Mouse (Mus musculus): Measurements from ENCODE around the gene Tgfbr3. TPM values are rescaled to one million over a fixed set of nuclear protein-coding genes. Genes with fewer than 3 reads are reported as not detected.

Gene Tgfbr3
- polyA plus RNA-seq, 1 experiment from 2014 or later, result 23.8 TPM

GRCm38 (mm10) chr5:107183537-107183936 lies 105.9 kb downstream of the Tgfbr3 start:
- no peak overlapping the region for H3K9ac ChIP-seq
- DNase-seq (peak; percentile 64), ATAC-seq (ENCODE audit: insufficient read depth) (no peak)
- H3K4me1 ChIP-seq (ENCODE audit: insufficient read depth), result peaks cover 20% of the 10 kb centered on the region
- H3K9me3 ChIP-seq (ENCODE audit: low read depth, low read length), result no peaks in the 10 kb centered on the region
- H3K4me3 ChIP-seq (ENCODE audit: low read depth, low read length), result no peak overlapping the region
- no peak overlapping the region for H3K4me2 ChIP-seq
- H3K27me3 ChIP-seq (ENCODE audit: insufficient read depth, low read length), result no peaks in the 10 kb centered on the region
- WGBS, result 35% methylated on average over 6 of the region's 6 CpGs
- peak overlapping the region; percentile 72 for H3K27ac ChIP-seq (ENCODE audit: low read depth)
- H3K36me3 ChIP-seq (ENCODE audit: insufficient read depth), result no peaks in the 10 kb centered on the region
- no peak for TF ChIP-seq CTCF (IDR thresholded peaks at IDR 0.05; ENCODE audit: low read depth)

- WGBS, result 85% methylated on average over 7 of the region's 7 CpGs
- no peak overlapping the region; the same call in 1 of the 2 replicates for H3K27ac ChIP-seq (ENCODE audit: low read depth)
- H3K4me3 ChIP-seq (ENCODE audit: low read depth, low read length), result no peak overlapping the region
- TF ChIP-seq CTCF (IDR thresholded peaks at IDR 0.05; ENCODE audit: low read depth), result no peak
- H3K4me2 ChIP-seq, result no peak overlapping the region
- H3K9ac ChIP-seq, result no peak overlapping the region
- H3K27me3 ChIP-seq (ENCODE audit: insufficient read depth, low read length), result no peaks in the 10 kb centered on the region
- H3K4me1 ChIP-seq (ENCODE audit: insufficient read depth), result peaks cover 24% of the 10 kb centered on the region
- DNase-seq (no peak), ATAC-seq (ENCODE audit: insufficient read depth) (no peak)
- H3K9me3 ChIP-seq (ENCODE audit: low read depth, low read length), result no peaks in the 10 kb centered on the region
- no peaks in the 10 kb centered on the region for H3K36me3 ChIP-seq (ENCODE audit: insufficient read depth)
These were observed 106.7 kb downstream of the Tgfbr3 start for GRCm38 (mm10) chr5:107182721-107183120.

GRCm38 (mm10) chr5:107181820-107182219 lies 107.6 kb downstream of the Tgfbr3 start:
- Histone ChIP-seq H3K27me3 (ENCODE audit: insufficient read depth, low read length) (no peaks in the 10 kb centered on the region), H3K9ac (no peak overlapping the region), H3K4me1 (ENCODE audit: insufficient read depth) (peaks cover 24% of the 10 kb centered on the region), H3K27ac (ENCODE audit: low read depth) (no peak overlapping the region), H3K4me3 (ENCODE audit: low read depth, low read length) (no peak overlapping the region), H3K9me3 (ENCODE audit: low read depth, low read length) (no peaks in the 10 kb centered on the region), H3K4me2 (no peak overlapping the region), H3K36me3 (ENCODE audit: insufficient read depth) (no peaks in the 10 kb centered on the region)
- ATAC-seq (ENCODE audit: insufficient read depth) (no peak), DNase-seq (no peak)
- no peak for TF ChIP-seq CTCF (IDR thresholded peaks at IDR 0.05; ENCODE audit: low read depth)
- WGBS, result 75% methylated on average over 4 of the region's 4 CpGs

GRCm38 (mm10) chr5:107179194-107179593 lies 110.2 kb downstream of the Tgfbr3 start:
- no peak for TF ChIP-seq CTCF (IDR thresholded peaks at IDR 0.05; ENCODE audit: low read depth)

DNA sequence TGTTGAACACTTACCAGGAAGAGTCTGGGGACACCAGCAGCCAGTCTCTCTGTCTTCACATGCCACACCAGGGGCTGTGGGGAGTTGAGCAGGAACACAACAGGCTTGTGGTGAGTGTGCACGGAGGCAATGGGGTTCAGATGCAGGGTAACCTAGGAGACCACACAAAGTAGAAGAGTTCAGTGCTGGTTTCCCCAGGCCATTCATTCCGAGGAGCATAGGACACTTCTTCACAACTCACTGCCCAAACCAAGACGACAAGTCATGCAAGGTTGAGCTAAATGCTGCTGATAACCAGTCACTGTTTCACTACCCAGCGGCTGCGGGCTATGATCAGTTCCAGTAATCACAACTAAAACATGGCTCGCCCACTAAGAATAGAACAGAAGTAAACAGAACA lies 111.6 kb downstream of the Tgfbr3 start:
- Histone ChIP-seq H3K4me2 (no peak overlapping the region), H3K4me3 (ENCODE audit: low read depth, low read length) (no peak overlapping the region), H3K36me3 (ENCODE audit: insufficient read depth) (no peaks in the 10 kb centered on the region), H3K27ac (ENCODE audit: low read depth) (peak overlapping the region; percentile 6; the same call in 1 of the 2 replicates), H3K9me3 (ENCODE audit: low read depth, low read length) (no peaks in the 10 kb centered on the region), H3K9ac (no peak overlapping the region), H3K27me3 (ENCODE audit: insufficient read depth, low read length) (no peaks in the 10 kb centered on the region), H3K4me1 (ENCODE audit: insufficient read depth) (peaks cover 11% of the 10 kb centered on the region)
- WGBS, result 47% methylated on average over 6 of the region's 6 CpGs
- ATAC-seq (ENCODE audit: insufficient read depth), result no peak
- no peak for DNase-seq
- TF ChIP-seq CTCF (IDR thresholded peaks at IDR 0.05; ENCODE audit: low read depth), result no peak

More at GRCm38 (mm10) chr5:107179194-107179593, 110.2 kb downstream of the Tgfbr3 start:
- H3K4me3 ChIP-seq (ENCODE audit: low read depth, low read length), result no peak overlapping the region
- peak overlapping the region; percentile 46; the same call in 1 of the 2 replicates for H3K27ac ChIP-seq (ENCODE audit: low read depth)
- no peak overlapping the region for H3K4me2 ChIP-seq
- no peaks in the 10 kb centered on the region for H3K9me3 ChIP-seq (ENCODE audit: low read depth, low read length)
- DNase-seq (peak; percentile 66), ATAC-seq (ENCODE audit: insufficient read depth) (peak; percentile 44)
- H3K4me1 ChIP-seq (ENCODE audit: insufficient read depth), result peaks cover 24% of the 10 kb centered on the region
- H3K9ac ChIP-seq, result no peak overlapping the region
- H3K36me3 ChIP-seq (ENCODE audit: insufficient read depth), result no peaks in the 10 kb centered on the region
- H3K27me3 ChIP-seq (ENCODE audit: insufficient read depth, low read length), result no peaks in the 10 kb centered on the region
- 49% methylated on average over 5 of the region's 5 CpGs for WGBS

DNA sequence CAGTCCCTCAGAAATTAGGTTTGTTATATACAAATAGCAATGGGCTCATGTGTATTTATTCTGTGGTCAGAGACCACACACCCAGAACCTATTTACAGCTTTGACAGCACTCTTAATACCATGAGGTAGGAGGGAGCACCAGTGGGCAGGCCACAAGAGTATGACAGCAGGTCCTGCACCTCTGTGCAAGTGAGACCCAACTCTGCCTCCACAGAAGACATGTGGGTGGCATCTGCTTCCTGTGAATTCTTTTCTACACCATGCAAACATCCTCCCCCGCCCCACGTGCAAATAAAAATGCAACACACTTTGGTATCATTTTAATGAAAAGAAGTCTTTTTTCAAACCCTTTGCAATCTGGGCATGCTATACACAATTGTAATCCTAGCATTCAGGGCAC lies 112.2 kb downstream of the Tgfbr3 start:
- ATAC-seq (ENCODE audit: insufficient read depth), result peak; percentile 50

DNA sequence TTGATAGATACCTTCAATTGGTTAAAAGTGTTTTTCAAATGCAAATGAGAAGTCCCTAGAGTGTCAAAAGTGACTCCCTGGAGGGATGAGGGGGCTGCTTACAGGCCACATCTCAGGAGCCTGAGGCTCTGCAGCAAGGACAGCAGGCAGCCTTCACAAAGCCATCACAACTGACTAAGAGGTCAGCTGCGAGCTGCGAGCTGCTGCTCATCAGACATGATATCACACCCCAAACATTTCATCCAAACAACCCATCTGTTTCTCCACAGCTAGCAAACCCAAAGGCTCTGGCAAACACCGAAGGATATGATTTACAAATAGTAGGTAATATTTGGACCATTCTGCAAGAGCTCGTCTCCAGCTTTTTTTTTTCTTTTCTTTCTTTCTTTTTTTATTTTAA lies 112.6 kb downstream of the Tgfbr3 start:
- no peak overlapping the region; the same call in 1 of the 2 replicates for H3K27ac ChIP-seq (ENCODE audit: low read depth)
- WGBS, result 38% methylated on average over 4 of the region's 4 CpGs
- H3K27me3 ChIP-seq (ENCODE audit: insufficient read depth, low read length), result no peaks in the 10 kb centered on the region
- H3K36me3 ChIP-seq (ENCODE audit: insufficient read depth), result no peaks in the 10 kb centered on the region
- TF ChIP-seq CTCF (IDR thresholded peaks at IDR 0.05; ENCODE audit: low read depth), result no peak
- H3K9me3 ChIP-seq (ENCODE audit: low read depth, low read length), result no peaks in the 10 kb centered on the region
- peaks cover 15% of the 10 kb centered on the region for H3K4me1 ChIP-seq (ENCODE audit: insufficient read depth)
- DNase-seq, result peak; percentile 68
- no peak overlapping the region for H3K9ac ChIP-seq
- no peak overlapping the region for H3K4me3 ChIP-seq (ENCODE audit: low read depth, low read length)
- ATAC-seq (ENCODE audit: insufficient read depth), result peak; percentile 63; the same call in 1 of the 2 replicates
- no peak overlapping the region for H3K4me2 ChIP-seq

More for the DNA sequence above, 112.2 kb downstream of the Tgfbr3 start:
- 51% methylated on average over 2 of the region's 2 CpGs for WGBS
- H3K27me3 ChIP-seq (ENCODE audit: insufficient read depth, low read length), result no peaks in the 10 kb centered on the region
- no peak overlapping the region for H3K4me3 ChIP-seq (ENCODE audit: low read depth, low read length)
- no peak overlapping the region for H3K9ac ChIP-seq
- H3K9me3 ChIP-seq (ENCODE audit: low read depth, low read length), result no peaks in the 10 kb centered on the region
- no peak for TF ChIP-seq CTCF (IDR thresholded peaks at IDR 0.05; ENCODE audit: low read depth)
- peaks cover 11% of the 10 kb centered on the region for H3K4me1 ChIP-seq (ENCODE audit: insufficient read depth)
- no peak overlapping the region for H3K4me2 ChIP-seq
- H3K27ac ChIP-seq (ENCODE audit: low read depth), result no peak overlapping the region; the same call in 1 of the 2 replicates
- DNase-seq, result no peak
- no peaks in the 10 kb centered on the region for H3K36me3 ChIP-seq (ENCODE audit: insufficient read depth)

Measured in lung, embryonic 14.5 days (tissue).